Mouse (Mus musculus) cerebral cortex, adult 2 months (tissue): ENCODE data around the gene Ctsa.

Experiments used
- WGBS: fragments of 180-500 bp; shearing (Covaris S2); methylation state at CpG from one replicate; pipeline ENCODE4 v1.1.7; 2018; 5-methylcytosine and 5-hydroxymethylcytosine counted together

Ctsa gene

DNA sequence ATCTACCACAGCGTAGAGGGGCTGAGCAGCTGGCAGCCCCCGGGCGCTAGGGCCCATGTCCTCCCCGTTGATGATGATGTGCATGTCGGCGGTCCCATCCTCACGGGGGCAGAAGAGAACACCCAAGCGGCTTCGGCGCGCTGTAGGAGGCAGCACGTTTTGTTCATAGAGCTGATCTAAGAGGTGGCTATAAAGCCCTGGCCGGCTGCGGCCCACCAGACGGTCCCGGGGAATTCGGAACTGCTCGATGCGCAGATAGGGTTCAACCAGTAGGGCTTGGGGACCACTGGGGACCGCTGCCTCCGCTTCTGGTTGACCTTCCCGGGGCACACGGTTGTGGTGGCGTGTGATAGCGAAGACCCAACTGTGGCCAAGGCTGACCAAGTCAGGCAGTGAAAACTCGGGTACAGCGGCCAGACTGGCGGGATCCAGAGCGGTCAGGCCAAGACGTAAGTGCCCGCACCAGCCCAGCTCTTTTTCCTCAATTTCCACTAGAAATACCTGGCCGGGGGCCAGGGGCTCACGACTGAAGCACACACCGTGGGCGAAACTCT lies at the start of gene Ctsa:
Gene Ctsa, plus strand, starts transcription at position 126 of the 554 bp plus-strand sequence.
- under 1% methylated on average over 35 of the region's 35 CpGs for WGBS

DNA sequence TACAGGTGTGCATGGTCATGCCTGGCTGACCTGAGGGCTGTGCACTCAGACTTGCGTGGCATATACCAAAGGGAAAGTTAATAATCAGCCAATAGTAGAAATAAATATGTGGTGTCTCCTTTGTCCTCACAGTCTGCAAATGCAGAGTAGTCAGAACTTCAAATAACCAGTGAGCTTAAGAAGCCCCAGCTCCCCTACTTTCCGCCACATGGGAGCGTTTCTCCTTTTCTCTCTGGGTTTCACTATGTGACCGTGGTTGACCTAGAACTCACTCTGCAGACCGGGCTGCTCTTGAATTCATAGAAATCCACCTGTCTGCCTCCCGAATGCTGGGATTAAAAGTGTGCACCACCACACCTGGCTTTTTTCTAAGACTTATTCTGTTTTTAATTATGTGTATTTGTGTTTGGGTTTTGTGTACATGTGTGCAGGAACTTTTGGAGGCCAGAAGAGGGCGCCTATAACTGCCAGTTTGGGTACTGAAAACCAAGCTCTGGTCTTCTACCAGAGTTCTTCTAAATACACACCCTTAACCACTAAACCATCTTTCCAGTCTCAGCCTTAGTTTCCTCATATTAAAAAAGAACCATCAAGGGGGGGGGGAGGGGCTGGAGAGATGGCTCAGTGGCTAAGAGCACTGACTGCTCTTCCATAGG lies 48.6 kb upstream of the Ctsa start:
- WGBS = 77% methylated on average over 7 of the region's 7 CpGs

DNA sequence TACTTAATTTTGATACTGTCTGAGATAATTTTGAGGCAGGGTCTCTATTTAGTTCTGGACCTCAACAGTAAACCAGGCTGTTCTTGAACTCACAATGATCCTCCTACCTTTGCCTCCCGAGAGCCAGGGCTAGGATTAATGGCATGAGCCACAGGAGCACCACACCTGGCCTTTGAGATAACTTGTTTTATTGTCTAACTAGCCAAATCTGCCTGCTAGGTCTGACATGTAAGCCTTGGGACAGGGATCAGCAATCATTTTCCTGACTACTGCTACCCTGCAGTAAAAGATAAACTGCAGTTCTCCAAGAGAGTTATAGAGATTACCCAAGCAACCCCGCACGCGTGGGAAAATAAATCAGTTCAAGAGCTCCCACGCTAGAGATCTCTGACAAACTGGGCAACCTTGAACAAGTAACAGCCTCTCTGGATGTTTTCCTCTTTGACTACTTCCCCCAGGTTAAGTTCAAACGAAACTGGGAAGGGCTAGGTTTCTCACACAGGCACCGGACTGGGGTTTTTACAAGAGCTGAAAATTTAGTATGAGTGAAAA lies 47.7 kb upstream of the Ctsa start:
- 7% methylated on average over 7 of the region's 7 CpGs for WGBS

DNA sequence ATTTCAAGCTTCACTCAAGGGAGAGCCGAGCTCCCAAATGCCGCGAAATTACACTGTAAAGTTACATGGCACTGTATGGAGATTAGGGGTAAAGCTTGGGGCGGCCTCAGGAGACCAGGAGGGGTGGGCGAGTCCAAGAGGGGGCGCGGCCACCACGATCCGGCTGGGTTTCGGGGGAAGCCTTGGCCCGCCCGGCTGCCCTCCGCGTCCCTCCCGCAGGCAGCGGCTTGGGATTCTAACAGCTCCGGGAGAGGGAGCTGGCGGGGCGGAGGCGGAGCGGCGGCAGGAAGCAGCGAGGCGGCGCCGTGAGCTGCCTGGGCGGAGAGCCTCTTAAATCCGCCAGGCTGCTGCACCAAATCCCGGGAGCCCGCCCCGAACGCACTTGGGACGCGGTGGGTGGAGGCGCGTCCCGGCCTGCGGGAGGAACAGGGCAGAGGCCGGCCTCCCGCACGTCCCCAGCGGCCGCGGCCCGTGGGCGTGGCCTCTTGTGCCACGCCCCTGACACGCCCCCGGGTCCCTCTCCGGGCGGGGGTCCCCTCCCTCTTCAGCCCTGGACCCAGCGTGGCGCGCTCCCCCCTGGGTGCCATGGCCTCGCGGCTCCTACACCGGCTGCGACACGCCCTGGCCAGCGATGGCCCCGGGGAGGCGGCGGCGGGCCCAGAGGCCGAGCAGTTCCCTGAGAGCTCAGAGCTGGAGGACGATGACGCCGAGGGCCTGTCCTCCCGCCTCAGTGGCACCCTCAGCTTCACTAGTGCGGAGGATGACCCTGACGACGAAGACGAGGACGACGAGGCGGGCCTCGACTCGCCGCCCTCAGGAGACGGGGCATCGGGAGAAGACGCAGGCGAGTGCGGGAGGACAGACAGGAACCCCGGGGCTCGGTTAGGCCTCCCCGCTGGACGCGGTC lies 46.9 kb upstream of the Ctsa start, which contains the start of gene Snx21:
Gene Snx21, plus strand, starts transcription at position 343 of the 907 bp plus-strand sequence.
- WGBS = under 1% methylated on average over 81 of the region's 89 CpGs

DNA sequence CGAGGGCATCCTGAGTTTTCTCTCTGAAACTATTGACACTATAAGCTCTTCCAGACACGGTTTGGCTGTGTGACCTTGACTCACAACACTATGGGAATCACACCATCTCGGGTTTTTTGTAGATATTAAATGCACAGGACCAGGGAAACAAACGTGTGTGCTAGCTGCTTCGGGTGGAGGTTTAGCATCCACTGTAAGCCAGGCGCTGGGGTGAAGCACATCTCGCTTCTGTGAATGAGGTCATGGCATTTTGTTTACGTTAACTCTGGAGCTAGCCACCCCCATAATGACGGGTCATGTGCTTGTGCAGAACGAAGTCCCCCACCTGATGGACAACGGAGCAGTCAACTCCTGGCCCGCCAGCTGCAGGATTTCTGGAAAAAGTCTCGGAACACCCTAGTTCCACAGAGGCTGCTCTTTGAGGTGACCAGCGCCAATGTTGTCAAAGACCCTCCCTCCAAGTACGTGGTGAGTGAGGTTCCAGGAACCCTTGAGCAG lies 46.2 kb upstream of the Ctsa start:
- WGBS = 6% methylated on average over 15 of the region's 15 CpGs

DNA sequence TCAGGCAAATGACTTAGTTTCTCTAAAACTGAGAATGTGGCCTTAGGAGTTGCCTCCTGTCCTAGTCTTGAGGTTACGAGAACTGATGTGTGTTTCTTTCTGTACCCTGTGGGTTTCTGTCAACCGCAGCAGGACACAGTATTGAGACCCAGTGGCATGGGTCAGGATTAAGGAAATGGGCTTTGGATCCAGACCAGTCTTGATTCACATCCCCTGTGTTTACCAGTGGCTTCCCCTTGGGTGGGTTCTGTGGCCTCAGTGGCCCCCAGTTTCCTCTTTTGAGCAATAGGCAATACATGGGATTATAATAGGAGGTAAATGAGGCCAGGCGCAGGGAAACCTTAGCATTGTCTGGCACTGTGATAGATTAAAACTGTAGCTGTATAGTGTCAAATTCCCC lies 45.6 kb upstream of the Ctsa start:
- WGBS = 67% methylated on average over 3 of the region's 3 CpGs

DNA sequence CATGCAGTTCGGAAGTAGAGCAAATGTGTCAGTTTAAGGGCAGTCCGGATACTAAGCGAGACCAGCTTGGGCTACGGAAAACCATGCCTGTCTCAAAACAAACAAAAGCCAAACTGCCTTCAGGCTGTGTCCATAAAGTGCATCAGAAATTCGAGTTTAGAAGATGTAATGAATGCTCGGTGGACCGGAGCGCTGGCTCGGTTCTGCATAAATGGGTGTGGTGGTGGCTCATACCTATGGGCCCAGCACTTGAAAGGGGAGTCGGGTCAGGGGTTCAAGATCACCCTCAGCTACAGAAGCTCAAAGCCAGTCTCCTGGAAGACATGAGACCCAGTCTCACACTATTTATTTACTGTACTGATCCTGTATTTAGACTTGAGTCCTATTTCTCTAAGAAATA lies 44.9 kb upstream of the Ctsa start:
- 49% methylated on average over 10 of the region's 10 CpGs for WGBS

DNA sequence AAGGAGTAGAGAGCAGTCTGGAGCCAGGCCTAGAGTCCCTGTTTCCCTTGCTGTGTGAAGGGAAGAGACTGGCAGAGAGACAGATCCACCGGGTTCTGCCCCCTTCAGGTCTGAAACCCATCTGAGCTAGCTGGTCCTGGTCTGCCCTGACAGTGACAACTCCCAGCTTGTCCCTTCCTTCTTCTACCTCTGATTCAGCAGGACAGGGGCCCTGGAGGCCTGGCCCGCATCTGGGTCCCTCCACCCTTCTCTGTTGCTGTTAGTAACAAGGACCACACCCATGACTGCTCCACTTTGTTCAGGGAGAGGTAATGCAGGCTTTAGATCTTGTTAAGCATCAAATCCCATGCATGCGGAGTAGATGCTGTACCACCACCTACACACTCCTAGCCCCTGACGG lies 44.3 kb upstream of the Ctsa start:
- WGBS = 48% methylated on average over 4 of the region's 4 CpGs

DNA sequence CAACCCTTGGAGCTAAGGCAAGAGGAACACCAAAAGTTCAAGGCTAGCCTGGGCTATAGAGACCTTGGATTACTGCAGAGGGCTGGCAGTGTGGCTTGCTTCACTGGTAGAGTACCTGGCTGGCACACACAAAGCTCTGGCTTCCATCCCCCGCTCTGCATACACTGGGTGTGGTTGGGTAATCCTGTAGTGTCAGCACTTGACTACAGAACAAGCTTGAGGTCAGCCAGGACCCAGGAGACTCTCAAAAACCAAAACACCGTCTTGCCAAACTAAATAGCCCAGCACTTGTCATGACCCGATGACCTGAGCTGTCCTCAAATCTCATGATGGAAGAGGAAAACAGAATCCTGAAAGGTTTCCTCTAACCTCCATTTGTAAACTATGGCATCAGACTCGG lies 42.2 kb upstream of the Ctsa start:
- WGBS = 83% methylated on average over 4 of the region's 4 CpGs

DNA sequence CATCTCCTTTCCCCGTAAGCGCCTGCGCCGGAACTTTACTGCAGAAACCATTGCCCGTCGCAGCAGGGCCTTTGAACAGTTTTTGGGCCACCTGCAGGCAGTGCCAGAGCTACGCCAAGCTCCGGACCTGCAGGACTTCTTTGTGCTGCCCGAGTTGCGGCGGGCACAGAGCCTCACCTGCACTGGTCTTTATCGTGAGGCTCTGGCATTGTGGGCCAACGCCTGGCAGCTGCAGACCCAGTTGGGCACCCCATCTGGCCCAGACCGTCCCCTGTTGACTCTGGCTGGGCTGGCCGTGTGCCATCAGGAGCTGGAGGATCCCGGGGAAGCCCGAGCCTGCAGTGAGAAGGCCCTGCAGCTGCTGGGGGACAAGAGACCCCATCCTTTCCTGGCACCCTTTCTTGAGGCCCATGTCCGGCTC lies 40.8 kb upstream of the Ctsa start:
- WGBS = 74% methylated on average over 18 of the region's 18 CpGs

DNA sequence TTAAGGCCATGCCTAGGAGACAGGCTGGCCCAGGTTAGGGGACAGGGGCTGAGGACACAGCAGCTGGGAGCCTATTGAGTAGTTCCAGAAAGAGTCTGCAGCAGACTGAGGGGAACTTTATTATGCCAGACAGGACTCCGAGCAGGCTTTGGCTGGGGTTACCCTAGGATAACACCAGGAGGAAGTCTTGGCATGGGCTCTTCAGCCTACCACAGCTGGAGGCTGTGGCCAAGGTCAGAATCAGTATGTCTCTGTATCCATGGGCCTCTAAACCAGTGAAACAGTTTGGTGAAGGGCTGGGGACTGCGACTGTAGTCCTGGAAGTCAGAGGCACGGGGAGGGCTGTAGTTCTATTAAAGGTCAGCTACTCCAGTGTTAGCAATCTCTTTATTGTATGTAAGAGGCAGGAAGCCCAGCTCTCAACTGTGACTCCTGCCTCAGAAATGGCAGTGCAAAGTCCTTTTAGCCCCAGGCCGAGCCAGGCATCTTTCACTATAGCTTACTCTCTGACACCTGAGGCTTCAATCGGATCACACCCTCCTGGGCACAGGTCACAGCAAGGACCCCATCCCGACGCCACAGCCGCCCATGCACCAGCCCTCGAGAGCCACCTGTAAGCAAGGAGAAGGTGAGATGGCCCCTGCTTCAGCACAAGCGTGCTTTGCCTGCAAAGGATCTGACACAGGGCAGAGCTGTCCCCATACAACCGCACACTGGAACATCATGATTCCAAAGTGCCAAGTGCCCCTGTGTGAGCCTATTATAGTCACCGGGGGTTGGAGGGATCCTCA lies 40.1 kb upstream of the Ctsa start:
- 80% methylated on average over 12 of the region's 12 CpGs for WGBS

DNA sequence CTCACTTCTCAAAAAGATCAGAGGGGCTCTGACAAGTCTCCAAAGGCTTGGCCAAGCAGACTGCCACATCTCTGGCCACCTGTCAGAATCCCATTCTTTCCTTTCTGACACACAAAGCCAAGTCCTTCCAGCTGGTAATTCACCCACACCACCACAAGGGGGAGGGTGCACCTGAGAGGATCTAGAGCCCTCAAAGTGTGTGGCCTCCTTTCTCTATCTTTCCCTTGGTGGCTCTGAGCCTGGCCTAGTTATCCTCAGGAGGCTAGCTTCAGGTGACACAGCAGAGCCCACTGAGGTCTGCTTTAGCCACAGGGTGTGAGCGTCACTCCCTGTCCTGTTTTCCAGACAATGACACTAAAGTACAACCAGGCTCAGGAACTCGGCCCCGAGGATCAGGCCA lies 39.4 kb upstream of the Ctsa start:
- WGBS = 74% methylated on average over 3 of the region's 3 CpGs

DNA sequence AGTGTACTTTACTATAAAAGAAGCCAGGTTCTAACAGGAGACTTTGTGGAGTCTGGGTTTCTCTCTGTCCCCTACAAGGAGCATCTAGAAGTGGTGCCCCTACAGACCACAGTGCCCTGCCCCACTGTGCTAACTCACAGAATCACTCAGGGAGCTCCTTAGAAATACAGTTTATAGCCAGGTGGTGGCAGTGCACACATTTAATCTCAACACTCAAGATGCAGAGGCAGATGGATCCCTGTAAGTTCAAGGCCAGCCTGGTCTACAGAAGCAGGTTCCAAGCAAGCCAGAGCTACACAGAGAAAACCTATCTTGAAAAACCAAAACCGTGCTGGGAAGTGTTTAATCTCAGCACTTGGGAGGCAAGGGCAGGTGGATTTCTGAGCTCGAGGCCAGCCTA lies 38.9 kb upstream of the Ctsa start:
- WGBS = 90% methylated on average over 2 of the region's 2 CpGs

DNA sequence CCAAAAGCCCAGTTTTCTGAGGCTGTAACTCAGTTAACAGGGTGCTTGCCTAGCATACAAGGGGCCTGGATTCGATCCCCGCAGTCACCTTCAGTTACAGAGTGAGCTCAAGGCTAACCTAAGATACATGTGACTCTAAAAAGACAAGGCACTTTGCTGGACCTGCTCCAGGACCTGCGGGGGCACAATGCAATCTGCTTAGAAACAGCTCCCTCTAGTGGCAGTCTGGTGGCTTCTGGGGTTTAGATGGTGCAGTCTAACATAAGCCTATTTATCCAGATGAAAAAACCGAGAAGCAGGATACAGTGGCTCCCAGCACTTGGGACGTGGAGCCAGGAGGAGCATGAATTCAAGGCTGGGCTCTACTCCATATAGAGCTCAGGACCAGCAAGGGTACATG lies 38.4 kb upstream of the Ctsa start:
- 17% methylated on average over 5 of the region's 5 CpGs for WGBS

DNA sequence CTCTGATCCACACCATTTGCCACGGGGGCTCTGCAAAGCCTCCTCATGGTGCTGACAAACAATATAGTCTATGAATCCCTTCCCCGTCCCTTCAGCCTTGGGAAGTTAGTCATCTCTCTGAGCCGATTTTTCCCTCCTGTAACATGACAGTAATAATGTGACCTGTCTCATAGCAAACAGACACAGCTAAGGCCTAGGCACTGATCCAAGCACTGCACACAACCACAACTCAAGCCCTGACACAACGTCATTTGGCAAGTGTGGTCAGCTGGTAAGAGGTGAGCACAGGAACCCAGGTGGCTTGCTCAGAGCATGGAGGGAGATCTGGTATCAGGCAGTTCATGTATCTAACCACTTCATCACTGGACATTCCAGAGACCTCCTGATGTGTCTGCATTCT lies 36.8 kb upstream of the Ctsa start:
- 74% methylated on average over 4 of the region's 4 CpGs for WGBS

DNA sequence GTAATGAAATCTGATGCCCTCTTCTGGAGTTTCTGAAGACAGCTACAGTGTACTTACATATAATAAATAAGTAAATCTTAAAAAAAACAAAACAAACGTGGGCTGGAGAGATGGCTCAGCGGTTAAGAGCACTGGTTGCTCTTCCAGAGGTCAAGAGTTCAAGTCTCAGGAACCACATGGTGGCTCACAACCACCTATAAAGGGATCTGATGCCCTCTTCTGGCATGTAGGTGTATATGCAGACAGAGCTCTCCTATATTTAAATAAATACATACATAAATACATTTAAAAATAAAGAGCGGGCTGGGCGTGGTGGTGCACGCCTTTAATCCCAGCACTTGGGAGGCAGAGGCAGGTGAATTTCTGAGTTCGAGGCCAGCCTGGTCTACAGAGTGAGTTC lies 34.1 kb upstream of the Ctsa start:
- WGBS = 66% methylated on average over 6 of the region's 6 CpGs

DNA sequence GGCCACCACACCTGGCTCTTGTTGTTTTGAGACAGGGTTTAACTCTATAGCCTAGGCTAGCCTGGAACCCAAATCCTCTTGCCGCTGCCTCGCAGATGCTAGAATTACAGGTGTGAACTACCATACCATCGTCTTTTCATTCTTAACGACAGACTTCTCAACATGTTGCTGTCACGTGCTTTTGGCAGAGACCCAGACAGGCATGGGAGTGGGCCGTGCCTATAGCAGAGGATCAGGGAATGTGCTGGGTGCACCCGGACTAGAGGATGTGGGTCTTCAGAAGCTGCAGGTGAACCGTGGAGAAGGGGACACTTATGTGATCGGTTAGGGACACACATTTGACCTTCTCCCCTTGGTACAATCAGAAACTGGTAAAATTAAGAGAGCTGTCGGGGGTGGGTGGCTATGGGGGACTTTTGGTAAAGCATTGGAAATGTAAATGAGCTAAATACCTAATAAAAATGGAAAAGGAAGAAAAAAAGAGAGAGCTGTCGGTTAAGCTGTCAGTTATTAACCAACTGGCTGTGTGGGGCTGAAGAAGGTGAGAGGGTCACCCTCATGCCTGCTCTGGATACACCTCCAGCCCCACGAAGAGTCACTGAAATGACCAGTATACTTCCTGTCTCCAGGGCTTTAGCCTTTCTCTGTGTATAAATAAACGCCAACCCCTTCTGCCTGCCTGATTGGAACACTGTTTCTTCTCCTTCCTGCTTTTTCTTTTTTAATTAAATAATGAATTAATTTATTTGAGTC lies 32.2 kb upstream of the Ctsa start:
- WGBS = 79% methylated on average over 13 of the region's 13 CpGs

DNA sequence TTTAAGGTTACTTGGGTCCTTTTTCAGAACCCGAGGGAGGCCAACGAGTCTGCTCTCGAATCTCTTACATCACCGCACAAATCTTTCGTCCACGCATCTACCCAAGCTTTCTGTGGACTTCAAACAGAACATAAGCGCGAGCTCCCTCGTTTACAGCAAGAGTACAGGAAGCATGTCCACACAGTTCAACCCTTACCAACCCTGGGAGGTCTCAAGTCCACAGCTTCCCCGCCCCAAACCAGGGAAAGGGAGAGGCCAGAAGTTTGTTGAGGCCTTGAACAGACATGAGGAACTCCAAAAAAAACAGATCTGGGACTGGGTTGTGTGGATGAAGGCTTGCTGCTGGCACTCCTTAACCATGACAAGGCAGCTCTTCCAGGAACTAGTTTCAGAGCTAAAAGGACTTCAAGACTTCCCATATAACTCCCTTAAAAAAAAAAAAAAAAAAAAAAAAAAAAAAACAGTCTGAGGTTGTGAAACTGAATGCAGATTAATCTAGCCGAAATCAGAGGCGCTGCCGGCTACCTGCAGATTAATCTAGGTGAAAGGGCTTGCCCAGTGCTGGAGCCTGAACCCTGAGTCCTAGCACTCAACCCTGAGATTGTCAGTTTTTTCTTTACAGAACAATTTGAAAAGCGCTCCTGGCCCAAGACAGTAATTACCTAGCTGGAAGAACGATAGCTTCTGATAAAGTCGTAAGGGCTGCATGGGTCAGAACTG lies 29.3 kb upstream of the Ctsa start:
- WGBS = 87% methylated on average over 16 of the region's 16 CpGs

DNA sequence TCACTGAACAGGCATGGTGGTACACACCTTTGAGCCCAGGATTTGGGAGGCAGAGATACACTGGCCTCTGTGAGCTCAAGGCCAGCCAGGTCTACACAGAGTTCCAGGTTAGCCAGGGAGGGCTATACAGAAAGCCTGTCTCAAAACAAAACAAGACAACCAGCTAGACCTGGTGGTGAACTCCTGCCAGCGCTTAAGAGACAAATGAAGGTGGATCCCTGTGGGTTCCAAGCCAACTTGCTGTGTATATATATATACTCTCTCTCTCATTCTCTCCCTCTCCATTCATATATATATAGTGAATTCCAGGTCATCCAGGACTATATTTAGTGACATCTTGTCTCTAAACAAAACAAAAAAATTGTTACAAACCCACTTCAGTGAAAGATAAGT lies 28.8 kb upstream of the Ctsa start:
- 53% methylated on average over 1 of the region's 1 CpGs for WGBS
